Mouse (Mus musculus) right cerebral cortex, adult 2 months (tissue): ENCODE data around the gene Tmem41a.
"Not testable (repeated sequence)": the region's sequence is repeated elsewhere in the genome, so short reads cannot be mapped to it uniquely, and the experiment has no call there.

Experiments used
- DNase-seq, 2 experiments: peaks; one replicate each; pipeline ENCODE4 v3.0.0; 2021 to 2022; ENCODE audit warnings: low spot score in 2 of 2

Gene Tmem41a

DNA sequence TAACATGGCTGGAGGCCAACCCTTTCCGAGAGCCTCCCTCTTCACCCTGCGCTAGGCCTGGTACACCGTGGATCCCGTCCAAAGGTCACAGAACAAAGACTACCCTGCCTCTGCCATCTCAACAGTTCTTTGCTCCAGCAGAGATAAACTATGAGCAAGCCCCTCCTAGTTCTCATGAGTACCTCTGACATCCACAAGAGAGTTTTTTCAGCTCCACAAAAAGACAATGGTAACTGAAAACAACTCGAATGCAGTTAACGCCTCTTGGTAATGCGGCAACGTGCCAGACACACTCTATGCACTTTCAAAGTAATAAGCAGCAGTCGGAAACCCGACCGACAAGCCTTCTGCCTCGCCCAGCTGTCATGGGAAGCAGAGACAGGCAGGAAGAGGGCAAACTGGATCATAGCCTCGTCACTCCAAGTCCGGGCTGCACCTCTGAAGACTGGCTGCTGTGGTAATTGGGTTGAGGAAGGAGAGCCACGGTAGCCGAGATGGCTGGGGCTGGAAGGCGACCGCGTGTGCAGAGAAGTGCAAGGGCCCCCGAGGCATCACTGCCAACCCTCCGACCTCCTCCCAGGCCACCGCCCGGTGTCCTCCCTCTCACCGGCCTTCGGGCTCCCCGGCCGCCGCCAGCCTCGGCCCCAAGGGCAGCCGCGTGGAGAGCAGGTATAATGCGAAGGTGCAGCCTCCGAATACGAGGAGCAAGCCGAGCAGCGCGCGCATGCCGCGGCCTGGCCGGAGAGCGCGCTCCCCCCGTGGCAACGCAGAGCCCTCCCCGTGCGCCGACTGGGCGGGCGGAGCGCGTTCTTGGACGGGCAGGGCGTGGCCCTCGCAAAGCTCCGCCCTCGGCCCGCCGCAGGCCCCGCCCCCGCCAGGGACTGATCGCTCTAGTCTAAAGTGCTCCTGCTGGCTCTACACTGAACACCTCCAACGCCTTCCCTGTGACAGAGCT lies at the start of gene Tmem41a:
Tmem41a (minus strand) TSS at position 792 of the 955 bp plus-strand sequence.
- peak; percentile 87 to 91 for DNase-seq

DNA sequence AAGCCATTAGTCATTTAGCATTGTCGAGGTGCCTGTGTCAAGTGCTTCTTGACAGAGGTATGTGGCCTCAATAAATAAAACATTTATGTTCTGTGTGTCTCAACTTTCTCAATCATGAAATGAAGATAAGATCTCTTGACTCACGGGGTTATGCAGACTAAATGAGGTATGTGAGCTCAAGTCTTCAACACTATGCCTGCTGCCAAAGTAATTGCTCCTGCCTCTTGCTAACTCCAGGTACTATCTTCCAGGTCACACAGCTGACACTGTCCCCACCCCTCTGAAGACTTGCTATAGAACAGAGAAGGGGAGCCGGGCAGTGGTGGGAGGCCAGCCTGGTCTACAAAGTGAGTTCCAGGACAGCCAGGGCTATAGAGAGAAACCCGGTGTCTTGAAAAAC lies 49.0 kb upstream of the Tmem41a start:
- DNase-seq: no peak

DNA sequence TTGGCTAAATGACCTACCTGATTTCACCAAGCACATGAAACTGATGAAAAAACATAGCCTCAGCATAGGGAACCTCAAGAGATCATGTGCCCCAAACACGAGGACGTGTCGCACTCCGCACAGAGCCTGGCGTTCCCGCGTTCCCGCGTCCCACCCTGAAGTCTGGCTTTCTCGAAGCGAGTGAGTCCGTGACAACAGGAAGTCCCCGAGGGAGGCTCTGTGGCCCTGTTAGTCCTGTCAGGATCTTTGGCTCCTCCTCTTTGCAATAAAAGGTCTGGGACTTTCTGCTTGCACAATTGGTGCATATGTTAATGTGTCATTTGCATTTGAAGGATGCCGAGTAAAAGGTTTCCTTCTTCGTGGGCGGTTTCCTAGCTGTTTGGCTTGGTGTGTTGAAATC lies 48.0 kb upstream of the Tmem41a start, which contains the start of gene Liph:
Liph (minus strand) TSS at position 360 of the 400 bp plus-strand sequence.
- peak in 1 of 2 experiments; percentile 5 for DNase-seq

DNA sequence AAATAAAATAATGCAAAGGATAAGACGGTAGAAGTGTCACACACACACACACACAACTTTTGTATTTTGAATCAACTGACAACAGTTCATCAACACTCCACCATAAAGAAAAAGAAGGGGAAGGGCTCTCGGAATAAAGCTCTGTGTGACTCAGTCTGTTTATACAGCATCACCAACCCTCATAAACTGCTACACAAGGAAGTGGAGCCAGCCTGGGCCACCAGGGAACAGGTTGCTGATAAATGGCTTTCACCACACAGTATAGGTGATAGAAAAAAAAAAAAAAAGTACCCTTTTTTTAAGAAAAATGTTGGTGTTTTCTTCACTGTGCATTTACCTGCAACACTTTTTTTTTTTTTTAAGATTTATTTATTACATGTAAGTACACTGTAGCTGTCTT lies 44.4 kb upstream of the Tmem41a start:
- DNase-seq: no peak

DNA sequence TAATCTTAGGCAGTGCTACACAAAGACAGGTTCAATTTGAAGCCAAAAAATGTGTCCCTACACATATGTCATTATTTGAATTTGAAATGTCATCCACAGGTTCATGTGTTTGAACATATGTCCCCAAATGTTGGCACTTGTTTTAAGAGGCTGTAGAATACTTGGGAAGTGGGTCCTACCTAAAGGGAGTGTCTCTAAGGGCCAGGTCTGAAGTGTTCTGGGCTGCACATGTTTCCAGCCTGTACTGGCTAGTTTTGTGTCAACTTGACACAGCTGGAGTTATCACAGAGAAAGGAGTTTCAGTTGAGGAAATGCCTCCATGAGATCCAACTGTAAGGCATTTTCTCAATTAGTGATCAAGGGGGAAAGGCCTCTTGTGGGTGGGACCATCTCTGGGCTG lies 43.5 kb upstream of the Tmem41a start:
- not testable (repeated sequence) for DNase-seq

DNA sequence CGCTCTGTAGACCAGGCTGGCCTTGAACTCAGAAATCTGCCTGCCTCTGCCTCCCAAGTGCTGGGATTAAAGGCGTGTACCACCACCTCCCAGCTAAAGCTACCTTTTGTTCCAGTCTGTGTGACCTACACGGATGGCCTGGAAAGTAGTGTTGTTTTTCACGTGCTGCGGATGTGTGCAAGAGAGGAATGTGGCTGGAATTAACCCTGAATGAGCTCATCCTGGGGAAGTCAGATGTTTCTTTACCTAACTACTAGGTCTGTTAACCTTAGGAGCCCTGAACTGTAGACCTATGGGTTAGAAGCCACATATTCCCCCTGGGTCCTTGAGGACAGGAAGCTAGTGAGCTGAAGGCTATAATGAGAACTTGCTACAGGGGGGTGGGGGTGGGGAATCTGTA lies 40.6 kb upstream of the Tmem41a start:
- no peak for DNase-seq

DNA sequence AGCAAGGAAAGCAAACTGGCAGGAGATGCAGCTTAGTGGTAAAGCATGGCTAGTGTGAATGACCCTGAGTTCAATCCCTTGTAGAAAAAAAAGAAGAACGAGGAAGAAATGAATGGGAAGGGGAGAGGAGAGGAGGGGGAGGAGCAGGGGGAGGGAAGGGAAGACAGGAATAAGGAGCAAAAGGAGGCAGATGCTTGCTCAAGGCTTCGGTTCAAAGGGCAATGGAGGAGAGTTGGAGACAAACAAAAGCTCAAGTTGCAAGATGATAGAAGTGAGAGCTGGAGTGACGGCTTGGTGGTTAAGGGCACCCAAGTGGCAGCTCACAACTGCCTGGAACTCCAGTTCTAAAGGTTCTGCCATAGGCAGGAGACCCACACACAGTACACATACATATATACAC lies 38.8 kb upstream of the Tmem41a start:
- no peak for DNase-seq

DNA sequence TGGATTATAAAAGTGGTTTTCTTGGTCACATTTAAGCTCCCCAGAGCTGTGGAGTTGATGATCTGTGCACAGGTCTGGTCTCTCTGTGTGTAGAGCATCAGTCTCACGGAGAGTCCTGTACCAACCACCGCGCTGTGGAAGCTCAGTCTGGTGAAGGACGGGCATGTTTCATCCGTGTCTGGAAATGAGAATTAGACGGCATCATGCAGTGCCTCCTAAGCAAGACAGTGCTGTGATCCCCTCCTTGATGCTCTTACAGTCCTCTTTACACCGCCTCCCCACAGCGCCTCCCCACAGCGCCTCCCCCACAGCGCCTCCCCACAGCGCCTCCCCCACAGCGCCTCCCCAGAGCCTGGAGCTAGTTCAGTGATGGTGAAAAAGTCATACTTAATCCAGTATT lies 36.7 kb upstream of the Tmem41a start:
- DNase-seq: no peak

DNA sequence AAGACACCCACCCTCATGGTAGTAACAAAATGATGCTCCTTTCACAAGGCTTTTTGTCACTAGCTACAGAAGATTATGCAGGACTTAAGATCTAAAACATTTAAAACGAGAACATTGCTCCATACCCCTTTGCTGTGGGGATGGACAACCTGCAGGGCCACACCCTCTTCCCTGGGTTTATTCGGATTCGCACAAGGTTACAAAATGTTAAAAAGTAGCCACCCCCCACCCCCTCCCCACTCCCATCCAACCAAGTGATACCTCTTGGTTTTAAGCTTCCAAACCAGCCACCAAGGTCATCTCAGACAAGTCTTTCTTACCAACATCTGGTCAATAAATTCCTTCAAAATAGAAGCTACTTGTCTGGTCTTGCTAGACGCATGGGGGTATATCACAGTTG lies 36.2 kb upstream of the Tmem41a start:
- no peak for DNase-seq

DNA sequence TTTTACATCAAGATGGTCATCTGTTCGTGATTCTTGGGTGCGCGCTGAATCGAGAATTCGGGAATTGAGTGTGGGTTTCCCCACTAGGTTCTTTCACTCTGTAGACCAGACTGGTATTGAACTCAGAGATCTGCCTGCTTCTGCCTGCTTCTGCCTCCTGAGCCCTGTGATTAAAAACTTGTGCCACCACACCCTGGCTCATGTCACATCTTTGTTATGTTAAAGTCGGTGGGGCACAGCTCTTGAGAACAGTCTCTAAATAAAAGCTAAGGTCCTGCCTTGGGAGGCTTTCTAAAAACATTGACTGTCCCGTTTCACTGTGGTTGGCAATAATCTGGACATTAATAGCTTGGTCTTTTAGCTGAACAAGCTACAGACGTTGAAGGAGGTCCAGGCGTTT lies 35.8 kb upstream of the Tmem41a start:
- DNase-seq: no peak

DNA sequence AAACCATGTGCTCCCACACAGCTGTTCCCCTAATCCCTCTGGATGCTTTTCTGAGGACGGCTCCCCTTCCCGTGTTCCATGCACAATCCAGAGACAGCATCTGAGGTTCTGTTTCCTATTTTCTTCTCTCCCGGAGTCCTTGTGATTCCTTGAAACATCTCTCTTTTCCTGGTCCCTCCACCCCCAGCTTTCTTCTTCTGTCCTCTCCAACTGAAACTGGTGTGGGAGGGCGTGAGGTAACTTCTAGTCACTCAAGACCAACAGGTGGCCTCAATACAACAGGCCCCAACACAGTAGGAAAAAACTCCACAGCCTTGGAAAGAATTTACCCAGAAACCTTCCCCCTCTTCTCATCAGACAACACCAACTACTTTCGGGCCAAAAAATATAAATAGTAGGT lies 30.0 kb upstream of the Tmem41a start:
- peak in 1 of 2 experiments; percentile 9 for DNase-seq

DNA sequence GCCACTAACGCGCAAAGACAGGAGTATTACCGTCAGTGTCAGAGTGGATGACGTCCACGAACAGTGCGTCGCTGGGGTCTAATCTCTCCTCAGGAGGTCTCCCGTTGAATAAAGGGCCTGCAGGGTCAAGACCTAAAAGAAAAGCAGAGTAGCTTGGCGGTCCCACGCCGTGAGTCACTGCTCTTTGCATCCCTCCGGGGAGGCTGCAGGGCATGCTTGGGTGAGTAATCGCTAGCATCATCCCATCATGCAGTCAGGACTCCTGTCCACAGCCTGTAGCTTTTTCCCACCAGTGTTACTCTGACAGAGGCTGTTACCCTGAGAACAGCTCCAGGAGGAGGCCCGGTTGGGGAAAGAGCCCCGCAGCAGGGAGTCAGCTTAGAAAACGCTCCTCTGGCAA lies 28.9 kb upstream of the Tmem41a start:
- DNase-seq: peak; percentile 9 to 11

DNA sequence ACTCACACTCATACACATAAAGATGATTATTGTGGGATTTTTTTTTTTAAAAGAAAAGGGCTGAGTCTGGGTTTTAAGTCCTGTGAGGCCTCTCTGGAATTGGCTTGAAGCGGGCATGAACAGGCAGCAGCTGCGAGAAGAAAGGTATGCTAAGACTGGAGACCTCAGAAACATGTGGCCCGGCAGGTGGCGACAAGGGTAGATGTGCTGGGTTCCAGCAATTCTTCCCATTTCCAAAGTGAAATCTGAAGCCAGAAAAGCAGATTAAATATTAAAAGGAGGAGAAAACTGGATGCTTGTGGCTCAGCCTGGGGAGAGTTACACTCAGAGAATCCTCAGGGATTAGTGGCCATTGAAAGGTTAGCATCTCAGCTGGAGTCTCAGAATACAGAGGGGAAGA lies 24.1 kb upstream of the Tmem41a start:
- no peak for DNase-seq

DNA sequence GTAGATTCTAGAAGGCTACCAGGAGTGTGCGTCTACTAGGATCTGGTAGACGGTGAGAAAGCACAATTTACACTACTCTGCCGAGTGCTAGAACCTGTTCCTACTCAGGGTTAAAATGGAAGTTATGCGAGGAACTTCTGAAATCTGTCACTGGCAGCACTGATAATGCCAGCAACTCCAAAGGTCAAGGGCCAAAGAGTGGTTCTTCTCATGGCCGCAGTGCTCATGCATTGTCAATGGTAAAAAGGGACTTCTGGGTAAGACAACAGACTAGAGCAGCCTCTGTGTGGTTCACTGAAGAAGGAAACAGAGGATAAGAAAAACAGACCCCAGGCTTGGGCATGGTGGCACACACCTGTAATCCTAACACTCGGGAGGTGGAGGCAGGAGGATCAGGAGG lies 23.2 kb upstream of the Tmem41a start:
- no peak for DNase-seq

DNA sequence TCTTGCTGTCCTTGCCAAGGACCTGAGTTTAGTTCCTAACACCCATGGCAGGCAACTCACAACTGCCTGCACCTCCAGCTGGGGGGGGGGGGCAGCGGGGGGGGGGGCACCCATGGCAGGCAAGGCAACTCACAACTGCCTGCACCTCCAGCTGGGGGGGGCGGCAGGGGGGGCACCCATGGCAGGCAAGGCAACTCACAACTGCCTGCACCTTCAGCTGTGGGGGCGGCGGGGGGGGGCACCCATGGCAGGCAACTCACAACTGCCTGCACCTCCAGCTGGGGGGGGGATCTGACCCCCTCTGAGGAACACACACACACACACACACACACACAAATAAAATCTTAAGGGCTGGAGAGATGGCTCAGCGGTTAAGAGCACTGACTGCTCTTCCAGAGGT lies 22.5 kb upstream of the Tmem41a start:
- DNase-seq: no peak

DNA sequence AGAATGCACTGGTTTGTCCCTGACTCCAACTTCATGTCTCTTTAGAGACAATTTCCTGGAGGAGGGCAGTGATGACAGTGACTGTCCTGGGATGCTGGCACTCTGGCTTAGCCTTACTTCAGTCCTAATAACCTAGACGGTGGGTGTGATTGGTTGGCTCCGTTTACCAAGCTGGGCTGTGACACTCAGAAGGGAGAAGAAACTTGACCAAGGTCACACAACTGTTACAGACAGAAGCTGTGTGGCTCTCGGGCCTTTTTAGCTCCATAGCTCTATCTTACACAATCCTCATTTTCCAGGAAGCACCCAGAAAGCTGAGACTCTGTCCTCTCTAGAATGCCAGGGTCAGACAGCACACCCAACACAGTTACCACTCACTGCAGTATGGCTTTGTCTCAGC lies 18.2 kb upstream of the Tmem41a start:
- DNase-seq: no peak

DNA sequence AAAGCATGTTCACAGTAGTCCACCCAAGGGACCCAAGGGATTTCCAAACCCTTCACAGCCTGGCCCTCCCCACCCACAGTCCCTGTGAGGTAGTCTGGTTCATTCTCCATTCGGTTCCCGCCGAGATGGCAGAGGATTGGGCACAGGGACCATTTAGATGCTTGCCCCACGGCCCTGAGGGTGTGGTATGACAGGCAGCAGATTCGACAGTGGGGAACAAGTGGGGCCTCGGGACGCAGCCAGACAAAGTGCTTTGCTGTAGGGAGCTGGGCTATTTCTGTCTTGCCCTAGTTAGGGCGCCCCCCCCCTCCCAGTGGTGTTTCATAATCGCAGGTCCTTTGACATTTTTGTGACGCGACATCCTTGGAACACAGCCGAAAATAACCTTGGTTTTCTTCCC lies 8.2 kb upstream of the Tmem41a start:
- no peak for DNase-seq

DNA sequence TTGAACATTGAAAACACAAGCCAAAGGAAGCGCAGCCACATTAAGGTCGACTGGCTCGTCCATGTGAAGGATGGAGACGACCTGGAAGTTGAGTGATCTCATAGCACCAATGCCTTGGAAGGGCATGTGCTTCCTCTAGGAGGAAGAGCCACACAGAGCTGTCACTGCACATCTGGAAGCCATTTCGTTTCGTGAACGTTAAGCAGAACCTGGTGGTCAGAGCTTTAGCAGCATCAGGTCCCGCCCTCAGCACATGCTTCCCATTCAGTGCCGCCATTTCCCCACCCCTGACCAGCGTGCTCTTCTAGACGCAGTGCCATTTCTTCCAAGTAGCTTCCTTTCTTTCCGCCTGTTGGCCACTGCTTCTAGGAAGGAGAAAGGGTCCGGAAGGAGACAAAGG lies 18.9 kb downstream of the Tmem41a start:
- no peak for DNase-seq

DNA sequence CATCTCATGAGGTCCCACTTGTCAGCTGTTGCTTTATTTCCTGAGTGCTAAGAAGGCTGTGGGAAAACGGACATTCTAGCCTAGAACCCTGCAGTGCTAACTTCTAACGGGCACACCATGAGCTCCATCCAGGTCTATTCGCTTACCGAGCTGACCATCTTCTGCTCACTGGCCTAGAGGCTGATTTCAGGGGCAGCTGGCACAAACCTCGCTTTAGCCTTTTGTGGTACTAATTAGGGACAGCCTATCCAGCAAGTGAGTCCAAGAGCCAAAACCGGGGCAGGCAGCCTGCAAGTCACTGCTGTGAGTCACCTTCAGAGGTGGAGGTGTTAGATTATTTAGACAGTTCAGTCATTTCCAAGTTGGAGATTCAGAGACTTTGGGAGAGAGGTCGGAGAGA lies 30.7 kb downstream of the Tmem41a start:
- DNase-seq: no peak

DNA sequence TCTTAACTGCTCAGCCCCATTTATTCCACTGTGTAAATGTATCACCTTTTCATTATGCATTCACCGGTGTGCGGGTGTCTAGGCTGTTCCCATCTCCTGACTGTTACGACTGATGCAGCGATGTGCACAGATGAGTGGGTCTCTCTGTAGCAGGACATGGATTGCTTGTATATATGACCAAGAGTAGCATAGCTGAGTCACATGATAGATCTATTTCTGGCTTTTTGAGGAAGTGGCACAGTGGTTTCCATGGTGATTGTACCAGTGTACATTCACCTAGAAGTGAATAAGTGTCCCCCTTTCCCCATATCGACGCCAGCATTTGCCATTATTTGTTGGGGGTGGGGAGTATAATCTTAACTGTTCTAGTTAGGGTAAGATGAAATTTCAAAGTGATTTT lies 34.0 kb downstream of the Tmem41a start:
- peak in 1 of 2 experiments; percentile 13 for DNase-seq

DNA sequence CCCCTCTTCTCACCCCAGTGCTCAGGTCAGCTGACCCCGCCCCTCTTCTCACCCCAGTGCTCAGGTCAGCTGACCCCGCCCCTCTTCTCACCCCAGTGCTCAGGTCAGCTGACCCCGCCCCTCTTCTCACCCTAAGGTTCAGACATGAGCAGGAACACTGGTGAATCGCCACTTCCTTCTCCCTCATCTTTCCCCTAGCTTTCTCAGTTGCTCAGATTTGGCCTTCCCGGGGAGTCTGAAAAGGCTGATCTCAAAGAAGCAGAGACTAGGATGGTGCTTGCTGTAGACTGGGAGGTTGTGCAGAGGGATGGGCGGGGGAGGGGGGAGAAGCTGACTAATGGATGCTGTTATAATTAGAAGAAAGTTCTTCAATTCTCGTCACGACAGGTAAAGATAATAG lies 38.4 kb downstream of the Tmem41a start:
- DNase-seq: not testable (repeated sequence)

DNA sequence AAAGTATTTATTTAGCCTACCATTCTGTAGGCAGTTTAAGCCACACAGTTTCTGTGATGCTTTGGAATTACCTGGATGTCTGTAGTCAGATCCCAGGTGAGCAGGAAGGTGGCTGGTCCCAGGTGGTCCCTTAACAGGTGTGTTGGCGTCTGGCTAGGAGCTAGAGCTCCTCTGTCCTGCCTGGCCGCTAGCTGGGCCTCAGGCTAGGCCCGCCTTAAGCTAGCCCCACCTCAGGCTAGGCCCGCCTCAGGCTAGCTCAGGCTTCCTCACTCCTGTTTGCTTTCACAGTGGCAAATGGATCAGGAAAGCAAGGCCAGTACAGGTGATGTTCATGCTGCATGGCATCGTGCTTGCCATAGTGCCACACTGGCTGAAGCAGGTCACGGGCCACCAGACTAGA lies 40.5 kb downstream of the Tmem41a start:
- DNase-seq: no peak

DNA sequence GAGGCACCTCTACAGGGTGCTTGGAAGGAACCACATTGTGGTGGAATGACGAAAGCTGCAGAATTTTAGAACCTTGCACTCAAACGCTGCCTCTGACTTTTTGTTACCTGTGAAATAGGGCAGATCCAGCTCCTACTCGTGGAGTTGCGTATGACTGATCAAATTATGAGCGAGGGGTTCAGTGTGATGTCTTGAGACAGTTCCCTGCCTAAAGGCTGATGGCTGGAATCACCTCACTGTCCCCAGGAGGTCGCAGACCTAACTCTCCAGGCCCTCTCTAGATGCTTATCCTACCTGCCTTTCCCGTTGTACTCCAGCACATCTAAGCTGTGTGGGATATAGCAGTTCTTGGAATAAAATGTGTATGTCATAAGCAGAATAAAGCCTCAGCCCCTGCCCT lies 41.4 kb downstream of the Tmem41a start:
- no peak for DNase-seq

DNA sequence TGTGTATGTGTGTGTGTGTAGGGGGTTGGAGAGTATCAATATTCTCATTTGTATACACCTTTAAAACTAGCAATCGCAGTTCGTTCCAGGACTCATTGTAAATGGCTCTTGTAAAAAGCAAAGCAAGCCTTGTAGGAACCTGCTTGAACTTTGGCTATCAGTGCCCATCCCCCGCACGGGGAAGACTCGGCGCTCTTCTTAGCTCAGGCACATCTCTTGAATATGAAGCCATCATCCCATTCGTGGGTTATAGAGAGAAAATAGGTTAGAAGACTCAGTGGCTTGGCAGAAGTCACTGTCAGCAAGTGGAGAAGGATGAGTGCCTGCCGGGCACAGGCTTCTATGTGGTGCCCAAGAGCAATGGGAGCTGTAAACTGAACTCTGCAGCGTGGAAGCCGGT lies 42.7 kb downstream of the Tmem41a start:
- no peak for DNase-seq
